Mouse (Mus musculus) right cerebral cortex, adult 18-20 months (tissue): ENCODE measurements at regions not wholly inside any gene's neighbourhood (a gene's known extent, or its start where the extent isn't known, plus 50 kb on each side); places are given as distances from the start of the nearest gene placed in this dataset.
A peak's percentile ranks its signal among the peaks of the same experiment; 100 is the strongest.

Source experiments
- DNase-seq: peaks from one replicate; pipeline ENCODE4 v3.0.0; 2022; ENCODE audit warnings: mixed read lengths

DNA sequence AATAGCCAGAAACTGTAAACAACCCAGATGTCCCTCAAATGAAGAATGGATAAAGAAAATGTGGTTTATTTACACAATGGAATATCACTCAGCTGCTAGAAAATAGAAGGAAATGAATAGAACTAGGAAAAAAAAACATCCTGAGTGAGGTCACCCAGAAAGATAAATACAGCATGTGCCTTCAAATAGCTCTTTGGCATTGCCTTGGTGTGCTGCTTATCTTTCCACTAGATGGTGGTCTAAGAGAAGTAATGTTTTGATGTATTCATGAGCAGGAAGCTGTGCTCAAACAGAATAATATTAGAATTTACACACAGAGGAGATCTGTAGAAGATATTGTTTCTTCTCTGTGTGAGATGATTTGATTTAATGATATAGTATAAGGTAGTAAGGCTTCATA is 78.8 kb downstream of the Zfp619 start:
- no peak for DNase-seq

DNA sequence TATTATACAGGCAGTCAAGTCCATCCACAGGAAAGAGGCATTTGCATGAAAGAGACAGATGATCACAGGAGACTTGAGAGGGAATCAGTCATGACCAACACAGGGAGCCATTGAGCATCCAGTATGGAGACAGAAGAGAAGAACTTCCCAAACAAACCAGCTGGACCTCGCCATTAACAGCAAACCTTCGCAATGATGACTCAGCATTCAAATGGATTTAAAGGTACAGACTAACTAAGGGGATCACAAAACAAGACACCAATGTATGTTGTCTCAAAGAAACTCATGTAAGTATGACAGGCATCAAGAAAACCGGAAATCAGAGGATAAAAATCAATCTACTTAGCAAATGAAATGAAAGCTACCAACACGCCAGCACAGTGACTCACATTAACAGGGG is 96.2 kb downstream of the Zfp619 start:
- no peak for DNase-seq

DNA sequence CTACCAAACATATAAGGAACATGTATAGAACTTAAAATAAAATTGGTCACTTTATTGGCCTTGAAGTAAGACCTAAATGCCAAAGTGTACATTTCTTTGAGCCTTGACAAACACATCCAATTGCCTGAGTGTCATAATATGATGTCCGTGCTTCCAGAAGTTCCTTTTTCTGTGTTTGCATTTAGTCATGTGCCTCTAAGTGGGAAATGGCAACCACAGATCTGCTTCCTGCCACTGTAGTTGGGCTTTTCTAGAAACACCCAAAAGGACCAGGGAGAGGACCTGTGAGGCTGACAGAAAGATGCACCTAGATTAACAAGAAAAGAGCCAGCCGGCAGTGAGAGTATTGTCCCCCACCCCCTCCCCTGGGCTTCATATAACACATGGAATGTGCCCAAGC is 97.5 kb downstream of the Zfp619 start:
- DNase-seq: no peak

DNA sequence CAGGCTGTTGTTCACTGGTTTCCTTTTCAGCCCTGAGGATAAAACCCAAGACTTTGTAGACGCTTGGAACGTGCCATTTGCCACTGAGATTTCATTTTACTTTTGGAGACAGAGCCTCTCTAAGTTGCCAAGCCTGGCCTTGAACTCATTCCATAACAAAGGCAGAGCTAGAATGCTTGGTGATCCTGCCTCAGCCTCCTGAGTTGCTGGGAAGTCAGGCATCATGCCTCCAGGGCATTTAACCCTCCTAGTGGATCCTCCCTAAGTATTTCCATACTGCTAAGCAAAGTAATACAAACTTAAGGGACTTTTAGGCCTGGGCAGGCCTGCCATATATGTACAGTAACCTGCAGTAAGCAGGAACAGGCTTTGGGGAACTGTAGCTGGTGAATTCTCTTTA is 104.2 kb downstream of the Zfp619 start:
- DNase-seq: no peak

DNA sequence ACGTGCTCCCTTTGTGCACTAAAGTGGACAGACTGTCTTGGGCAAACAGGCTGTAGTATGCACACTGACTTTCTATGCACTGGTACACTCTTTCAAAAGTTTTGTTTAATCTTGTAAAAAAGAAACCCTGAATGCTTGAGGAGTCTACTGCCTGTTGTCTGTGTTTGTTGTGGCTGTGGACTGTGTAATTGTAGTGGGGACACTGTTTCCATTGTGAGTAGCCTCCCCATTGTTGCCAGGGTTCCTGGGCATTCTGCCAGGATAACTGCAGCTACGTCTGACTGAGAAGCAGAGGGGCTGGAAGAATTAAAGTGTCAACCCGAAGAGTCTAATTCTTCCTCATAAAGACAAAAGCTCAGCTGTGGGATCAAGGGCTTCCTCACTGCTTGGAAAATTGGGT is 115.3 kb downstream of the Zfp619 start:
- DNase-seq: peak; percentile 3

DNA sequence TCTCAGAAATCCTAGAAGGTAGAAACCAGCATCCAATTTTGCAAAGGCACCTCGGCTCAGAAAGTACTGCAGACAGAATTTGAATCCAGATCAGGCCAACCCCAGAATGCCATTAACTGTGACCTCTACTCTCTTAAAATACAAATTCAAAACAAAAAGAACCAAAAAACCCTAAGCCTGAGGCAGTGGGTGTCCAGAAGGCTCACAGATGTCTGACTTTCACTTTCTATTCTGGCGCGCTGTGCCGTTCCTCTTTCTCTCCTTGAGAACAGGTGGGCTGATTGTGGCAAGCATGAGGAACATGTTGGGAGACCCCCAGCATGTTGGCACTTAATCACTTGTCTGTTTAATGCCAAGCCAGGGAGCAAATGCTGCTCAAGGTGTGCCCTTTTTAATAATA is 124.8 kb downstream of the Zfp619 start:
- no peak for DNase-seq

DNA sequence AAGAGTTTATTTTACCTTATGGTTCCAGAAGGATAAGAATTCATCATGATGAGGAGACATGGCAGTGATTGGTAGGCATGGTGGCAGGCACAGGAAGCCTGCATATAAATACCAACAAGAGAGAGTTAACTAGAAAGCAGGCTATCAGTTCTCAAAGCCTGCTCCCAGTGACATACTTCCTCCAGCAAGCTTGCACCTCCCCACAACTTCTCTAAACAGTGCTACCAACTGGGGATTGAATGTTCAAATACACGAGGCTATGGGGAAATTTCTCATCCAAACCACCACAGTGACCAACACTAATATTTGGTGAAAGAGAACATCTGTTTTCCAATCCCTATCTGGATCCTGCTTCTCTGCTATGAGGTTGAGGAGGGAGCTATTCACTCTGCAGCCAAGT is 125.8 kb downstream of the Zfp619 start:
- DNase-seq: no peak

DNA sequence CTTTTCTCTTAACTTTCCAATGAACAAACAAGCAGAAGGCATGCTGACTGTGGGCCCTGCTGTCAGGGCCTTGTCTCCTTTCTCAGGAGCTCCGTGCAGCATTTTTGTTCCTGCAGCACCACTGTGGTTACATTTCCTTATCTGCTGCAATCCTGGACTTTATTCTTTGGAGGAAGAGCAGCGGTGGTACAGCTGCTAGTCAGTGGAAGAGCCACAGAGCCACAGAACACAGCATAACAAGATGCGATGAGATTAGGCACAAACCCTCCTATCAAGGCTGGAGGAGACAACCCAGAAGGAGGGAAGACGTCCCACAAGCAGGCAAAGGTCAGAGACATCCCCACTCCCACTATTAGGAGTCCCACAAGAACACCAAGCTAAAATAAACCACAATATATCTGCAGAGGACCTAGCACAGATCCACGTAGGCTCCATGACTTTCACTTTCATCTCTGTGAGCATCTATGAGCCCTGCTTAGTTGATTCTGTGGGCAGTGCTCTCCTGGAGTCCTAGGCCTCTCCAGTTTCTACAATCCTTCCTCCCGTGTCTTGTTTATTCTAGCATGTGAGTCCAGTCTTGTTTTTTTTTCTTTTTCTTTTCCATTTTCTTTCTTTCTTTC is 133.0 kb downstream of the Zfp619 start:
- no peak for DNase-seq

DNA sequence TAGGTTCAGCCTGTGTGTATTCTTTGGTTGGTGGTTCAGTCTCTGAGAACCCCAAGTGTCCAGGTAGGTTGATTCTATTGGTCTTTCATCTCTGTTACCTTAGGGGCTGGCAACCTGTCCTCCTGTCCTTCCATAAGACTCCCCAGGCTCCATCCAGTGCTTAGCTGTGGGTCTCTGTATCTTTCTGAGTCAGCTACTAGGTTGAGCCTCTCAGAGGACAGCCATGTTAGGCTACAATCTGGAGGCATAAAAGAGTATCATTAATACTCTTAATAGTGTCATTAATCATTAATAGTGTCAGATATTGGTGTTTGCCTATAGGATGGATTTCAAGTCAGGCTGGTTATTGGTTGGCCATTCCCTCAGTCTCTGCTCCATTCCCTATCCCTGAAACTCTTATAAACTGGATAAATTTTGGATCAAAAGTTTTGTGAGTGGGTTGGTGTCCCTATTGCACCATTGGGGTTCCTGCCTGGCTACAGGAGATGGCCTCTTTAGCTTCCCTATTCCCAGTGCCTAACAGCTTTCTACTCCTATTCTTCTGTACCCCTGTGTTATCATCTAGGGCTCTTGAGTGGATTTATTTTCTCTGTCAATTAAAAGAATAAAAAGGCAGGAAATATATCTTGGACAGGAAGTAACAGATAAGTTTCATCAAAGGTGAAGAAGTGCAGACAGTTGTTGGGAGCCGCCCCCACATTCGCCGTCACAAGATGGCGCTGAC is 137.2 kb downstream of the Zfp619 start:
- DNase-seq: no peak

DNA sequence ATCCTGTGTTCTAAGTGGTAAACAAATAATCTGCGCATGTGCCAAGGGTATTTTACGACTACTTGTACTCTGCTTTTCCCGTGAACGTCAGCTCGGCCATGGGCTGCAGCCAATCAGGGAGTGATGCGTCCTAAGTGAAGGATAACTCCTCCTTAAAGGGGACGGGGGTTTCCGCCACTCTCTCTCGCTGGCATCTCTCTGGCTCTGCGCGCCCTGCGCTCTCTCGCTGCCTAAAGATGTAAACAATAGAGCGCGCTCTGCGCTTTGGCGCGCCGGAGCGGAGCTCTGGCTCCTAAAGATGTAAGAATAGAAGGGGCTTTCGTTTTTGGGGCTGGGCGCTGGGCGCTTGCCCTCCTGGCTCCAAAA is 137.7 kb downstream of the Zfp619 start:
- DNase-seq: peak; percentile 51

DNA sequence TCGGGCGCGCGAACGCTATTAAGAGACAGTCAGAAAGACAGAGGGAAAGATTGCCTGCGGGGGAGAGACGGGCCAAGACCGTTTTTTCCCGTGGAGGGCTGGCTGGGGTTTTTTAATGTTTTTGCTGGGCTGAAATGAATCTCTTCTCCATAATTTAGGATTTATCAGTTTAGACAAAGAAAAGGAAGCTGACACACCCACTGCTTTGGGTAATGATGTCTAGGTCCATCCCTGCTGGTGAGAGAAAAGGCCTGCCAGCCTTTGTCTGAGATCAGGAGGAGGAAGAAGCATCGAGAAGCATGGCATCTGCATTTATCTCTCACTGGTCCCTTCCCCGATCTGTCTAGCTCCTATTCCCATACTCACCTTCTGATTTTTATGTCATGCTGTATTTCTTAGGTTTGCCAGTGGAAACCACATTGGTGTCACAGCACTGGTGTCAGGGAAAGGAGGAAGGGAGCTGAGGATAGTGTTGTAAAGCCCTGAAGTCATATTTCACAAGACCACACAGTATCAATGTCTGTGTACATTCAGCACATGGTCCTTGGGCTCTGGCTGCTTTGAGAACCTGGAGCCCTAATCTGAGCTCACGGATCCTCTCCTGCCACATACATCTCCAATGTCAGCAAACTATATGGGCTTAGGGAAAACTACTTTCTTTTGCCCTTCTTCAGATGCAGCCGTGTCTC is 138.3 kb downstream of the Zfp619 start:
- no peak for DNase-seq

DNA sequence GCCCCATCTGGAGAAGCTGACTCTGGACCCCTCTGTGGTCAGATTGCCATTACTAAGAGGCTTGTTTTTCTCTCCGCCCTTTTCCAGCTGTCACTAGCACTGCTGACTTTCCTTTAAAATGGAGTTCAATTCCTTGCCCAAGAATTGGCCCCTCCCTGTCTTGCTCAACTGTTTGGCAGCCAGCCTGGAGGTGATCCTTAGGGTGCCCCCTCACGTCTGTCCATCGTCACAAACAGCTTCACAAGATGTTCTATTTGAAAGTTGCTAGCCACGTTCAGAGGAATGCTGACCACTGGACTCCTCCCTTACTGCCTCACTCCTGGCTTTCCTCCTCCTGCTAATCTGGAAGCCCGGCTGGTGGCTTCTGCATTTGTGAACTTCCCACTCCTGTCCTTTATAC is 142.0 kb downstream of the Zfp619 start:
- no peak for DNase-seq

DNA sequence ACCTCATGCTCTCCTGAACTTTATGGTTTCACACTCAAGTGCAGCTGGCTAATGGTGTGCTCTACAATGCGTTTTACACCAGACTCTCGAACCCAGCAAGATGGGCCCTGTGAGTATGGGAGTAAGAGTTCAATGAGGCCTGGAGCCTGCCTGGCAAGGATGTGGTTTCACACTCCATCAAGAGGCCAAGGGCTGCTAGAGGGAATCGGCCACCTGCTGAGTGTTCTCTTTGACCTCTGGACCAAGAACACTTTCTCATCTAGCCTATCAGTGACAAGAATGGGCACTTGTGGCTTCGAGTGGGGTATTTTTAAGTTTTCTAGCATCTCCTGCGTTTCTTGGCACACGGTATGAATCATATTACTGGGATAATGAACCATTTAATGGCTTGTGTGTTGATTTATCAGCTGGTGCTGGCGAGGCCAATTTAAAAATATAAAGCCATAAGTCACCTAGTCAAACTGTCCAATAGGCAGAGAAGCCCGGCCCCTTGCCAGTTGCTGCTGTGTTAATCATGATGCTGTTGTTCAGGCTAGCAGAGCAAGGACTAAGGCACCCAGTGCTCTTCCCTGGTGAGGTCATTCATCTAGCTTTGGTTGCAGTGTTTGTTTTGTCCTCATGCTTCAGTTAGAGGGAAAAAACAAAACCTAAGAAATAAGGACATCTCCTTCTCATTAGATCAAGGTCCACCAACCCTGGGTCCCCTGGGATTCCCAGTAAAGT is 157.7 kb downstream of the Zfp619 start:
- DNase-seq: no peak

DNA sequence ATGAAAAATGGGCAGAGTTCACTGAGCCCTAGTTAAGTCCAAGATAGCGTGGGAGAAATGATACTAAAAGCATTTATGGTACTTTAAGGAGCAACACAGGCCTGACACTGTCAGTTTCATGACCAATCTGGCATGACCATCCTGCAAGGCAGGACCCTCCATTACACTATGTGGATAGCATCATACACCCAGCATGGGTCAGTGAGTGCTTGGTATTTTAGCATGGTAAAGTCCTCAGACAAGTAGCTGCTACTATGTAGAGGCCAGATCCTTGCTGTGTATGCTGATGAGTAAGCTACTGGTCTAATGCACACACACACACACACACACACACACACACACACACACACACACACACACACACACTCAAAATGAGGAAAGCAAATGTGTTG is 158.3 kb downstream of the Zfp619 start:
- DNase-seq: no peak

DNA sequence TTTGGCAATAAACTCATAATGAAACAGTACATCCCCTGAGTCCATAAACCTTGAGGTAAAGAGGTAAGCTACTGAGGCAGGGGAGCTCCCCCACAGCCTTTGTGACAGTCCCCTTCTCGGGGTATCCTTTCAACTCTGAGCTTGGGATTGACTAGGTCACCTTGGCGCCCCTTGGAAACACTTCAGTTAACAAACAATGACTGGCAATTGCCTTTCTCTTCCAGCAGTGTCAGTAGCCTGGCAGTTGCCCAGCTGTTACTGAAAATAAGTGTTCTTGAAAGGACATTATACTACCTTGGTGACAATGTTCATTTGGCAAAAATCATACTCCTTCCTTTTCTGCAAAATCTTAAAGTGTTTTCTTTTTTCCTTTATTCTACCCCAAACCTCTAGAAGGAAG is 162.8 kb downstream of the Zfp619 start:
- DNase-seq: no peak

DNA sequence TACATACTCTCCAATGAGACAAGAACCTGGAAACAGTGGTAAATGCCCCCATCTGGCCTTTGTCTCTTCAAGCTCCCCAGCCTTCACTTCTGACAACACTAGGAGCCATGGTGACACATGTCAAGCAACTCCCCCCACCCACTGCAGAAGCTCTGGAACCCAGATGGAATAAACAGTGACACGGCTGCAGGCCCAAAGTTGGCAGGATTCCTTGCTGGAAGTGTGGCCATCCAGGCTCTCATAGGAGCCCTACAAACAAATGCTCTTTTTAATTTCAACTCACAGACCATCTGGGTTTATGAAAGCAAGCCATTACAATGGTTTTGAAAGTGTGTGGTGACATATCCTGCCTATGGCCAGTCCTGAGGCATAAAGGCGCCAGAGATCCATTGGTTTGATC is 179.0 kb downstream of the Zfp619 start:
- DNase-seq: no peak

DNA sequence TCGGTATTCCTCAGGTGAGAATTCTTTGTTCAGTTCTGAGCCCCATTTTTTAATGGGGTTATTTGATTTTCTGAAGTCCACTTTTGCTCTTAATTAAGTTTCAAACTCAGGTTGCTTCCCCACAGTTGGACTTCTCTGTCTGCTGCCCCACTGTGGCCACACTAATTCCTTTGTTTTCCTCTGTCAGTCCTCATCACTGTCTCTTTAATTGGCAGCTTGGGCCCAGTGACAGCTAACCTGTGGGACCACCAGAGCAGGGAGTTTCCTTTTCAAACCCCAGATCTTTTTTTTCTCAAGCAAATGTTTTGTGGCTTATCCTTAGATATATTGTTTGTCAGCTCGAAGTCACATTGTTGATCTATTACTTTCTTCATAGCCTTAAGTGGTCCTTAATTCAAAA is 183.9 kb downstream of the Zfp619 start:
- no peak for DNase-seq

DNA sequence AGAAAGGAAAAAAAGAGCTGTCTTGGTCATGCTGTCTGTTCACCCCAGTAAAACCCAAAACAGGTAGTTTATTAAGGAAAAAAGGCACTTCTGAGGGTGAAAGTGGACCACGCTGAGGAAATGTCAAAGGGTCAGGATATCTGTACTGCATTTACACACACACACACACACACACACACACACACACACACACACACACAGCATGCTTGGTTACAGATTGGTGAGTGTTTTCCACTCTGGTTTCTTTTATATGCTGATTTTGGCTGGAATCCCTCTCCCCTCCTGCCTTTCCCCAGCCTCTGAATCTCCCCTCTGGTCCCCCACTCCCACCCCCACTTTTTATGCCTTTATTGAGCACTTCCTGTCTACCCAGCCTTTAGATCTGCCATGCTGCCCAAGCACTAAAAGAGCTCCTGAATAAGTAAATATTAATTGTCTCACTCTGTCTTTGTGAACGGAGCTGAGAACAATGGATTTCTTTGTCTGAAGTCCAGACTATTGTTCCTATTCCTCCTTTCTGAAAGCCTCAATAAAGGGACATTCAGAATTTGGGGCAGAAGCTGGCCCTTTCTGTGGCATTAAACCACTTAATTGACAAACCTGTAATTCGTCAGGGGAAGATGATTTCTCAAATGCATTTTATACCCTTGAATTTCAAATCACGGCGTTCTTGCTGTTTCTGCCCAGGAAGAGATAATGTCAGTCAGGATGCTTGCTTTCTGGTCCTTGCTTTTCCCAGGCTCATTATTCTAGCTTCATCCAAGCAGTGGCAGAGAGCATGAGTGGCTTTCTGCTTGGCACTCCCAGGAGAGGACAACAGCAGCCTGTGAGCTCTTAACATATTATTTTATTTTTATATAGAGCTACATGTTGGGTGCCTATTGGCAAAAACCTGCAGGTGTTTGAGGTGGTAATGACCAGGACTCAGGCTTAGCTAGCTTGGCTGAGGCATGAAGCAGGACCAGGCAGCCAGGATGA is 187.8 kb downstream of the Zfp619 start:
- DNase-seq: no peak

DNA sequence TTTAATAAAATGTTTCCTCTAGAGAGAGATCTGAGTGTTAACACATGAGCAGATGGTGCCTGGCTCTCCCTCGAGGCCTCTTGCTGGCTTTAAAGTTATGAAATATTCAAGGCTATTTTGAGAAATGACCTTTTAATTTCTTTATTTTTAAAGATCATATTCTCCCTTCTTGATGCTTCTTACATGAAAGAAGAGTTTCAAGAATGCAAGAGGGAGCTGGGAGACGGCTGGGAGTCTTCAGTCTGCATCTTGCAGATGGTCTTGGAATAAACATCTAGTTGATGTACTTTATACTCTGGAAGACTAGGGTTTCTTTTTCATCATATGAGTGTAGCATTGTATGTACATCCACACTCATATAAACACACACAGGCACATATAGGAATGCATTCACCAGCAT is 189.0 kb downstream of the Zfp619 start:
- no peak for DNase-seq

DNA sequence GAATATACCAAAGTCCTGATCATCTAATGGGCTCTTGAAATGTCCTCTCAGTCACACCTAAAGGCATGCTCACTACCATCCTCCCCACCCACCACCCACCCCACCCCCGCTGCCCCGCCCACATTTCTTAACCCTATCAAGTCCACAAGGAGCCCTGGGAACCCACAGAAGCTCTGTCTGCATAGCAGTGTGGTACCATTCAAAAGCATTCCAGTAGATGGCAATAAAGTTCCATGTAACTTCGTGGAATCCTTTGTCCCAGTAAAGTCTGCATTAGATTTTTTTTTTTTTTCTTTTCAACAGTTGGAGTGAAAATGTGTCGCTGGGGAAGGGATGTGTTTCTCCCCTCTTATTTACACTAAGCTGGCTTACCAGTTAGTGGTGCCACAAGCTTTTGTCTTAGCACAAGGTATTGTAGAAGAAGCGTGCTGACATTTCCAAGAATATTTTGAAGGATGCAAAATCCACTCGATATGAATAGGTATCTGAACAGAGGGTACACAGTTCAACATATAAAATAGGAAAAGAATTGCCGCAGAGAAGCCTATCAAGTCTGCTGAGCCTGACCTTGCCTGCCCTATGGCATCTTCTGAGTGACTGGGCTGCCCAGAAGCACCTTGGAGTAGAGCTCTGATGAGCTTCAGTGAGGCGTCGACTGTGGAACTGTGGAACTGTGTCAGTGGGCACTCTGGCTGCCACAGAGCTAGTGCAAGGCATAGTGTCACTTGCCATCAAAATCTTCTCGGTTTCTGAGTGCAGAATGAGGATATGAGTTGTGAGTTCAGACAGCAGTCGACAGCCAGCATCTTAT is 199.0 kb downstream of the Zfp619 start:
- DNase-seq: peak; percentile 25

DNA sequence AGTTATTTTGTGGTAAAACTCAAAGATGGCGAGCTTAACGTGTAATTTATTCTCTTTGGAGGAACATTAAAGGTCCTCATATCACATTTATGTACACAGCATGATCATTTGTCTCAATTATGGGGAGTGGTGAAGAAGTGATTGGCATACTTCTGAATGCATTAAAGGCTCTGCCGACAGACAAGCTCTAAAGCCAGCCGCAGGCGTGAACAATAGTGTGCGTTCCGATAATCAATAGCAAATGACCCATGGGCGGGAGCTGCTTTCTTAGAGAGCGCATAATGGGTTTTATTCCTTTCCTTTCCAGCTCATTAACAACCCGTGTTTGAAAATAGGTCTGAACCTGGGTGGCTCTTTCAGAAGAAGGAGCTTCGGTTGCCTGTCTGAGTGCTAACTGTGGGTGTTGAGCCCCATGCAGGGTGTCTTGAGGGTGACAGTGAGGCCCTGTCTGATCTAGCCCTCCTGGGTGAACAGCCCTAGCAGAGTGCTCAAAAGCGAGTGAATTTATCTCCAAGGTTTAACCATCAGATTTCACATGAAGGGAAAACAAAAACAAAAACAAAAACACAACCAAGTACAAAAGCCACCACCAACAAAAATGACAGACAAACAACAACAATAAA is 210.5 kb downstream of the Zfp619 start:
- DNase-seq: no peak
